Mouse (Mus musculus) heart, embryonic 11.5 days (tissue): Measurements from ENCODE around the gene Adk. TPM values are rescaled to one million over a fixed set of nuclear protein-coding genes. Genes with fewer than 3 reads are reported as not detected.
"Not testable (repeated sequence)": the region's sequence is repeated elsewhere in the genome, so short reads cannot be mapped to it uniquely, and the experiment has no call there.

ENCODE experiments used
- ATAC-seq: fragments of 200-750 bp; cut with Nextera tagmentation; replicated peaks from 2 replicates; pipeline ENCODE4 v1.8.0; 2017; ENCODE audit warnings: moderate library complexity; ENCODE audit not compliant: insufficient number of reproducible peaks, low FRiP score, low TSS enrichment
- H3K27ac ChIP-seq: fragments of 300-500 bp; sonication (generic); 2 replicates; pipeline ENCODE4 v1.5.1; 2014; ENCODE audit warnings: mild to moderate bottlenecking, low read depth, low read length
- H3K27me3 ChIP-seq: fragments of 300-500 bp; sonication (generic); 2 replicates; pipeline ENCODE4 v1.6.1; 2014; ENCODE audit warnings: mild to moderate bottlenecking, low read length, mixed read lengths; ENCODE audit not compliant: control insufficient read depth, insufficient read depth
- H3K36me3 ChIP-seq: fragments of 300-500 bp; sonication (generic); 2 replicates; pipeline ENCODE4 v1.6.1; 2014; ENCODE audit warnings: mild to moderate bottlenecking, low read length, moderate library complexity, mixed read lengths; ENCODE audit not compliant: control insufficient read depth, insufficient read depth
- H3K4me1 ChIP-seq: fragments of 300-500 bp; sonication (generic); 2 replicates; pipeline ENCODE4 v1.6.1; 2014; ENCODE audit warnings: low read length; ENCODE audit not compliant: control insufficient read depth, insufficient read depth
- H3K4me2 ChIP-seq: fragments of 300-500 bp; sonication (generic); 2 replicates; pipeline ENCODE4 v1.6.1; 2014; ENCODE audit warnings: mild to moderate bottlenecking, moderate library complexity
- H3K4me3 ChIP-seq: fragments of 300-500 bp; sonication (generic); 2 replicates; pipeline ENCODE4 v1.5.1; 2014; ENCODE audit warnings: low read depth, low read length
- H3K9ac ChIP-seq: fragments of 300-500 bp; sonication (generic); 2 replicates; pipeline ENCODE4 v1.6.1; 2014; ENCODE audit warnings: mild to moderate bottlenecking, low read depth, low read length, moderate library complexity
- H3K9me3 ChIP-seq: fragments of 300-500 bp; sonication (generic); replicated peaks from 2 replicates; pipeline ENCODE4 v1.6.1; 2016; ENCODE audit warnings: low read length; ENCODE audit not compliant: control insufficient read depth
- WGBS: fragments of 180-500 bp; shearing (Covaris S2); extraction: QIAGEN DNeasy Blood & Tissue Kit; methylation state at CpG from one replicate; pipeline ENCODE4 v1.1.7; 2014; ENCODE audit not compliant: insufficient replicate concordance; 5-methylcytosine and 5-hydroxymethylcytosine counted together
- polyA plus RNA-seq: library from polyadenylated mRNA; unstranded; fragments of >200 nt; fragmentation: Nextera tagmentation; extraction: Ambion mirVana; gene quantifications from 2 replicates; pipeline ENCODE4 v1.2.1, GENCODE M21; 2014

Adk gene
- polyA plus RNA-seq, 1 experiment from 2014 or later, result 261 TPM

- Histone ChIP-seq H3K9me3 (no peaks in the 10 kb centered on the region), H3K27me3 (no peaks in the 10 kb centered on the region), H3K4me1 (peaks cover 54% of the 10 kb centered on the region), H3K27ac (peak overlapping the region; percentile 88), H3K9ac (peak overlapping the region; percentile 54; the same call in 1 of the 2 replicates), H3K4me3 (no peak overlapping the region), H3K4me2 (peak overlapping the region; percentile 43), H3K36me3 (no peaks in the 10 kb centered on the region; the same call in 1 of the 2 replicates)
- ATAC-seq, result no peak
- WGBS, result 22% methylated on average over 7 of the region's 7 CpGs
Measured at GRCm38 (mm10) chr14:21086827-21087351, 34.5 kb downstream of the Adk start.

- peaks cover 50% of the 10 kb centered on the region for H3K4me1 ChIP-seq
- WGBS, result 53% methylated on average over 4 of the region's 4 CpGs
- H3K27me3 ChIP-seq, result no peaks in the 10 kb centered on the region
- no peaks in the 10 kb centered on the region for H3K9me3 ChIP-seq
- ATAC-seq, result no peak
- H3K4me2 ChIP-seq, result peak overlapping the region; percentile 43
- no peak overlapping the region for H3K4me3 ChIP-seq
- no peaks in the 10 kb centered on the region; the same call in 1 of the 2 replicates for H3K36me3 ChIP-seq
- peak overlapping the region; percentile 54; the same call in 1 of the 2 replicates for H3K9ac ChIP-seq
- H3K27ac ChIP-seq, result peak overlapping the region; percentile 88
Measured at GRCm38 (mm10) chr14:21087390-21088060, 35.2 kb downstream of the Adk start.

- Histone ChIP-seq H3K27me3 (no peaks in the 10 kb centered on the region), H3K9me3 (no peaks in the 10 kb centered on the region), H3K4me3 (no peak overlapping the region), H3K4me2 (no peak overlapping the region), H3K4me1 (peaks cover 45% of the 10 kb centered on the region), H3K27ac (no peak overlapping the region), H3K9ac (no peak overlapping the region), H3K36me3 (peaks cover 4% of the 10 kb centered on the region; the same call in 1 of the 2 replicates)
- no peak for ATAC-seq
- 27% methylated on average over 3 of the region's 3 CpGs for WGBS
Measured at GRCm38 (mm10) chr14:21088731-21089130, 36.4 kb downstream of the Adk start.

GRCm38 (mm10) chr14:21090400-21090799 lies 38.0 kb downstream of the Adk start:
- no peaks in the 10 kb centered on the region for H3K9me3 ChIP-seq
- H3K9ac ChIP-seq, result no peak overlapping the region
- H3K4me1 ChIP-seq, result peaks cover 44% of the 10 kb centered on the region
- no peaks in the 10 kb centered on the region for H3K27me3 ChIP-seq
- WGBS, result 81% methylated on average over 3 of the region's 3 CpGs
- no peak for ATAC-seq
- 0 out of 2 replicates have a peak, but pooled peaks cover 4% of the 10 kb centered on the region for H3K36me3 ChIP-seq
- H3K4me2 ChIP-seq, result no peak overlapping the region
- H3K27ac ChIP-seq, result no peak overlapping the region
- no peak overlapping the region for H3K4me3 ChIP-seq

- Histone ChIP-seq H3K27me3 (no peaks in the 10 kb centered on the region), H3K4me3 (no peak overlapping the region), H3K4me1 (peaks cover 38% of the 10 kb centered on the region), H3K9ac (no peak overlapping the region), H3K4me2 (no peak overlapping the region), H3K27ac (no peak overlapping the region), H3K9me3 (no peaks in the 10 kb centered on the region), H3K36me3 (0 out of 2 replicates have a peak, but pooled peaks cover 4% of the 10 kb centered on the region)
- WGBS, result 93% methylated on average over 3 of the region's 3 CpGs
- no peak for ATAC-seq
Measured at GRCm38 (mm10) chr14:21090930-21091486, 38.6 kb downstream of the Adk start.

- H3K4me3 ChIP-seq, ATAC-seq, H3K36me3 ChIP-seq: not testable (repeated sequence)
Measured at GRCm38 (mm10) chr14:21094161-21094560, 41.8 kb downstream of the Adk start.

GRCm38 (mm10) chr14:21096279-21096678 lies 43.9 kb downstream of the Adk start:
- H3K27ac ChIP-seq, result no peak overlapping the region
- H3K9me3 ChIP-seq, result no peaks in the 10 kb centered on the region
- peaks cover 15% of the 10 kb centered on the region for H3K4me1 ChIP-seq
- H3K27me3 ChIP-seq, result no peaks in the 10 kb centered on the region
- no peak overlapping the region for H3K4me2 ChIP-seq
- H3K9ac ChIP-seq, result no peak overlapping the region
- H3K4me3 ChIP-seq, result no peak overlapping the region
- H3K36me3 ChIP-seq, result 0 out of 2 replicates have a peak, but pooled peaks cover 4% of the 10 kb centered on the region
- ATAC-seq, result no peak

More at GRCm38 (mm10) chr14:21094161-21094560, 41.8 kb downstream of the Adk start:
- not testable (repeated sequence) for H3K9ac ChIP-seq, H3K27me3 ChIP-seq, H3K27ac ChIP-seq, H3K9me3 ChIP-seq, H3K4me2 ChIP-seq
- H3K4me1 ChIP-seq, result peaks cover 12% of the 10 kb centered on the region

- 62% methylated on average over 4 of the region's 4 CpGs for WGBS
- no peak for ATAC-seq
- Histone ChIP-seq H3K27ac (no peak overlapping the region), H3K4me2 (no peak overlapping the region), H3K9me3 (no peaks in the 10 kb centered on the region), H3K4me1 (peaks cover 20% of the 10 kb centered on the region), H3K36me3 (0 out of 2 replicates have a peak, but pooled peaks cover 4% of the 10 kb centered on the region), H3K4me3 (no peak overlapping the region), H3K9ac (no peak overlapping the region), H3K27me3 (no peaks in the 10 kb centered on the region)
Measured at GRCm38 (mm10) chr14:21096689-21097088, 44.3 kb downstream of the Adk start.
